Comparison of ENCODE assay signal across 18 mouse cellular contexts in the genomic region with DNA sequence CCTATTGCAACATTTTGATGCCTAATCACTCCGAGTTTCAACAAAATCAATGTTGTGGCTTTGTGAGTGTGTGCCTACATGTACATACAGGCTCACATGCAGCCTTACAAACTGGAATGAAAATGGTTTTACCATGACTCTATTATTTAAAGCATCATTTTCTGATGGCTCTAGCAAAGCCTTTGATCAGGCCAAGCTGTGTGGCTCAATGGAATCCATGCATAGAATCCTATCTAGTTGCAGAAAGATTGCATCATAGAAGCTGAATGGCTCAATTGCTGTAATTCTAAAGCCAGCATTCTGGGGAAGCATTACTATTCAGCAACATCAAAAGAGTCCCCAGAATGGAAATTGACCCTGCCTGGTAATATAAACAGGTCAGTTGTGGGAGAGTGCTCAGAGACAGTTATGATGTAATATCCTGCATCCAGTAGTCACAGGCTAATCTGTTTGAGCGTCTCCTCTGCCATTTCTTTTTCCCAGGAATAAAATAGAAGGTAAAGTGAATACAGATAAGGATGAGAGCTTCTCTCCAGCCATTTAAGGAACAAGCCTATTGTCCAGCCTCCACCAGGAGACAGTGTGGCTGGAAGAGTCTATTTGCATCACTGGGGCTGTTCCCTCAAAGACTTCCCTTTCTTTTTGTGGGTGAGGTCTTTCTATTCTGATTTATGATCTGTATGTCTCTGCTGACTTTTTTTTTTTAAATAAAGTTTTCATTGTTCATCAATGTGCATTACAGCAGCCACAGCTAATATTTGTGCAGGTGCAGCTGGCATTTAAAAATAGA.
DNase-seq lines count a peak whose midpoint lies in the region; ATAC-seq and TF ChIP-seq lines count a peak whose summit lies in the region.
"Had no signal": no experiment of that assay in that cellular context is flagged by ENCODE, and none has a peak within 500 bp of the region (broad histone marks: within the 10 kb centered on the region; RNA-seq: fewer than 3 reads in every experiment).

No protein-coding gene starts in this region.

- TF ChIP-seq CTCF in hindbrain, postnatal 0 days (IDR thresholded peaks at IDR 0.05; ENCODE audit: low read depth): no peak

- no peak for TF ChIP-seq POLR2A in myocyte (IDR thresholded peaks at IDR 0.05; ENCODE audit: insufficient read length, low read depth)

- WGBS in hindbrain, embryonic 14.5 days: 29% methylated on average over 2 of the region's 2 CpGs
- 44% methylated on average over 2 of the region's 2 CpGs for WGBS in hindbrain, postnatal 0 days
- WGBS in neural tube, embryonic 12.5 days: 18% methylated on average over 2 of the region's 2 CpGs

- no peak overlapping the region for H3K4me3 ChIP-seq in hindbrain, embryonic 14.5 days (replicated peaks; ENCODE audit: low read length)
- H3K4me3 ChIP-seq in hindbrain, postnatal 0 days (ENCODE audit: low read length): no peak overlapping the region
- no peak overlapping the region for H3K4me3 ChIP-seq in neural tube, embryonic 12.5 days
- no peak overlapping the region for H3K4me3 ChIP-seq in myocyte
- H3K4me3 ChIP-seq: heart, embryonic 12.5 days; limb, embryonic 12.5 days; liver, embryonic 12.5 days had no signal

- no peak overlapping the region for H3K4me2 ChIP-seq in hindbrain, embryonic 14.5 days (replicated peaks)
- no peak overlapping the region for H3K4me2 ChIP-seq in hindbrain, postnatal 0 days (ENCODE audit: low read depth, low read length)
- no peak overlapping the region for H3K4me2 ChIP-seq in neural tube, embryonic 12.5 days (replicated peaks)
- no peak overlapping the region for H3K4me2 ChIP-seq in myocyte (ENCODE audit: low read depth)
- H3K4me2 ChIP-seq: heart, embryonic 12.5 days; limb, embryonic 12.5 days; liver, embryonic 12.5 days had no signal

- H3K4me1 ChIP-seq in hindbrain, embryonic 14.5 days (replicated peaks; ENCODE audit: control insufficient read depth, insufficient read depth, low read length): no peaks in the 10 kb centered on the region
- no peaks in the 10 kb centered on the region for H3K4me1 ChIP-seq in hindbrain, postnatal 0 days (ENCODE audit: insufficient read depth, low read length)
- peaks cover 4% of the 10 kb centered on the region; the same call in 1 of the 2 replicates for H3K4me1 ChIP-seq in neural tube, embryonic 12.5 days
- H3K4me1 ChIP-seq: heart, embryonic 12.5 days; limb, embryonic 12.5 days; liver, embryonic 12.5 days had no signal

- H3K27ac ChIP-seq in hindbrain, embryonic 14.5 days: no peak overlapping the region
- no peak overlapping the region for H3K27ac ChIP-seq in hindbrain, postnatal 0 days
- no peak overlapping the region for H3K27ac ChIP-seq in neural tube, embryonic 12.5 days
- H3K27ac ChIP-seq: limb, embryonic 12.5 days; liver, embryonic 12.5 days had no signal

- no peaks in the 10 kb centered on the region for H3K79me2 ChIP-seq in myocyte (ENCODE audit: control insufficient read depth, insufficient read depth)

- DNase-seq in embryo, embryonic 11 days: peak; percentile 22
- DNase-seq in embryo, embryonic 9.5 days (ENCODE audit: extremely low spot score): no peak
- DNase-seq in hindbrain, embryonic 14.5 days (ENCODE audit: low spot score): no peak
- DNase-seq in hindbrain, postnatal 0 days (ENCODE audit: low spot score): no peak
- no peak for DNase-seq in neural tube, embryonic 10.5 days (ENCODE audit: extremely low spot score, low spot score)
- DNase-seq in spleen, postnatal 36 days (ENCODE audit: low spot score in 2 of 2): no peak
- DNase-seq: cerebellum, adult 9-10 months; heart, postnatal 14 days; kidney, adult 11 months; lung, postnatal 10 days; right cerebral cortex, adult 18-20 months; thymus, postnatal 14 days had no signal

- H3ac ChIP-seq in myocyte (ENCODE audit: control insufficient read depth, insufficient read length): no peak overlapping the region

- no peak overlapping the region for H3K9ac ChIP-seq in hindbrain, embryonic 14.5 days
- H3K9ac ChIP-seq in hindbrain, postnatal 0 days (replicated peaks; ENCODE audit: low read length): no peak overlapping the region
- no peak overlapping the region for H3K9ac ChIP-seq in neural tube, embryonic 12.5 days
- H3K9ac ChIP-seq: heart, embryonic 12.5 days; limb, embryonic 12.5 days; liver, embryonic 12.5 days had no signal

- H3K27me3 ChIP-seq in hindbrain, embryonic 14.5 days (ENCODE audit: control insufficient read depth, insufficient read depth, low read length): no peaks in the 10 kb centered on the region
- H3K27me3 ChIP-seq in hindbrain, postnatal 0 days (ENCODE audit: insufficient read depth, low read length): no peaks in the 10 kb centered on the region
- no peaks in the 10 kb centered on the region for H3K27me3 ChIP-seq in neural tube, embryonic 12.5 days (replicated peaks)
- H3K27me3 ChIP-seq in myocyte (ENCODE audit: control insufficient read depth, insufficient read depth, insufficient read length): no peaks in the 10 kb centered on the region
- H3K27me3 ChIP-seq: heart, embryonic 12.5 days; limb, embryonic 12.5 days; liver, embryonic 12.5 days had no signal

- no peaks in the 10 kb centered on the region for H3K36me3 ChIP-seq in hindbrain, embryonic 14.5 days (replicated peaks; ENCODE audit: control insufficient read depth, insufficient read depth)
- H3K36me3 ChIP-seq in hindbrain, postnatal 0 days (ENCODE audit: insufficient read depth, low read length): no peaks in the 10 kb centered on the region
- H3K36me3 ChIP-seq in neural tube, embryonic 12.5 days: no peaks in the 10 kb centered on the region
- no peaks in the 10 kb centered on the region for H3K36me3 ChIP-seq in myocyte (ENCODE audit: control insufficient read depth, insufficient read depth)
- H3K36me3 ChIP-seq: heart, embryonic 12.5 days; limb, embryonic 12.5 days; liver, embryonic 12.5 days had no signal

- ATAC-seq in hindbrain, embryonic 14.5 days (ENCODE audit: low FRiP score): peak; percentile 31; the same call in 1 of the 2 replicates
- ATAC-seq in hindbrain, postnatal 0 days: no peak
- peak; percentile 63; the same call in 1 of the 2 replicates for ATAC-seq in neural tube, embryonic 12.5 days (ENCODE audit: low FRiP score, low read depth)
- ATAC-seq: CD4-positive, CD25-positive, alpha-beta regulatory T cell, adult 4 months; liver, embryonic 12.5 days had no signal

- no peaks in the 10 kb centered on the region for H3K9me3 ChIP-seq in hindbrain, embryonic 14.5 days (ENCODE audit: control insufficient read depth, low read length)
- no peaks in the 10 kb centered on the region for H3K9me3 ChIP-seq in hindbrain, postnatal 0 days (ENCODE audit: low read length)
- H3K9me3 ChIP-seq in neural tube, embryonic 12.5 days: no peaks in the 10 kb centered on the region
- H3K9me3 ChIP-seq: heart, embryonic 12.5 days; limb, embryonic 12.5 days; liver, embryonic 12.5 days had no signal

TF ChIP-seq in myocyte, 11 proteins besides CTCF, POLR2A, EP300 and RAD21:
- TF ChIP-seq E2F4 (IDR thresholded peaks at IDR 0.05; ENCODE audit: insufficient read depth): no peak
- peak; percentile 79; the same call in 1 of the 2 replicates for TF ChIP-seq CEBPB (IDR thresholded peaks at IDR 0.05; ENCODE audit: insufficient read depth, poor library complexity, severe bottlenecking)
- no peak for TF ChIP-seq USF1 (IDR thresholded peaks at IDR 0.05; ENCODE audit: low read depth)
